Mouse (Mus musculus): ENCODE measurements around the gene Cdk5rap3. TPM values are rescaled to one million over a fixed set of nuclear protein-coding genes. Genes with fewer than 3 reads are reported as not detected.

Cdk5rap3 gene
- polyA plus RNA-seq, 1 experiment from 2014 or later: 102 TPM

- H3K9ac ChIP-seq: peak within 1 kb of the TSS; percentile 67
- H3K27me3 ChIP-seq: peaks cover 7% of the 10 kb centered on the region; the same call in 1 of the 2 replicates
- no peaks in the 10 kb centered on the region for H3K36me3 ChIP-seq (ENCODE audit: poor library complexity, severe bottlenecking)
- H3K9me3 ChIP-seq (replicated peaks): no peaks in the 10 kb centered on the region
- H3K4me2 ChIP-seq: peak within 1 kb of the TSS; percentile 95
- peaks cover 17% of the 10 kb centered on the region for H3K4me1 ChIP-seq
- ATAC-seq: peak; percentile 99
- H3K27ac ChIP-seq: no peak within 1 kb of the TSS
- H3K4me3 ChIP-seq: peak within 1 kb of the TSS; percentile 54
- 1% methylated on average over 29 of the region's 29 CpGs for WGBS
These were observed 27.5 kb upstream of the Cdk5rap3 start, which contains the start of gene Pnpo for GRCm38 (mm10) chr11:96943746-96944304. TSS of gene Pnpo (minus strand) at chr11:96943986.

GRCm38 (mm10) chr11:96941989-96942590 is 25.8 kb upstream of the Cdk5rap3 start:
- Histone ChIP-seq H3K27ac (no peak overlapping the region), H3K4me2 (no peak overlapping the region), H3K27me3 (peaks cover 7% of the 10 kb centered on the region; the same call in 1 of the 2 replicates), H3K36me3 (ENCODE audit: poor library complexity, severe bottlenecking) (no peaks in the 10 kb centered on the region), H3K4me1 (peaks cover 17% of the 10 kb centered on the region), H3K4me3 (no peak overlapping the region), H3K9me3 (replicated peaks) (no peaks in the 10 kb centered on the region), H3K9ac (no peak overlapping the region)
- no peak for ATAC-seq
- WGBS: 75% methylated on average over 6 of the region's 6 CpGs

- no peak overlapping the region for H3K4me2 ChIP-seq
- no peak overlapping the region for H3K4me3 ChIP-seq
- no peak overlapping the region for H3K27ac ChIP-seq
- H3K36me3 ChIP-seq (ENCODE audit: poor library complexity, severe bottlenecking): no peaks in the 10 kb centered on the region
- H3K9me3 ChIP-seq (replicated peaks): no peaks in the 10 kb centered on the region
- ATAC-seq: no peak
- peaks cover 17% of the 10 kb centered on the region for H3K4me1 ChIP-seq
- H3K9ac ChIP-seq: no peak overlapping the region
- WGBS: 77% methylated on average over 16 of the region's 16 CpGs
- peaks cover 7% of the 10 kb centered on the region; the same call in 1 of the 2 replicates for H3K27me3 ChIP-seq
These were observed 24.5 kb upstream of the Cdk5rap3 start for GRCm38 (mm10) chr11:96940578-96941465.

GRCm38 (mm10) chr11:96938426-96938800 is 22.1 kb upstream of the Cdk5rap3 start:
- Histone ChIP-seq H3K4me2 (no peak overlapping the region), H3K36me3 (ENCODE audit: poor library complexity, severe bottlenecking) (no peaks in the 10 kb centered on the region), H3K9me3 (replicated peaks) (no peaks in the 10 kb centered on the region), H3K9ac (no peak overlapping the region), H3K4me3 (no peak overlapping the region), H3K27ac (no peak overlapping the region), H3K27me3 (peaks cover 7% of the 10 kb centered on the region; the same call in 1 of the 2 replicates), H3K4me1 (peaks cover 3% of the 10 kb centered on the region)
- WGBS: 86% methylated on average over 6 of the region's 6 CpGs
- ATAC-seq: no peak

- H3K9ac ChIP-seq: no peak overlapping the region
- ATAC-seq: no peak
- H3K4me1 ChIP-seq: no peaks in the 10 kb centered on the region
- WGBS: 56% methylated on average over 10 of the region's 10 CpGs
- no peak overlapping the region for H3K4me3 ChIP-seq
- H3K9me3 ChIP-seq (replicated peaks): no peaks in the 10 kb centered on the region
- H3K27ac ChIP-seq: no peak overlapping the region
- H3K27me3 ChIP-seq: peaks cover 4% of the 10 kb centered on the region; the same call in 1 of the 2 replicates
- H3K4me2 ChIP-seq: no peak overlapping the region
- H3K36me3 ChIP-seq (ENCODE audit: poor library complexity, severe bottlenecking): no peaks in the 10 kb centered on the region
These were observed 21.5 kb upstream of the Cdk5rap3 start for GRCm38 (mm10) chr11:96937549-96938425.

GRCm38 (mm10) chr11:96935872-96936650 is 19.8 kb upstream of the Cdk5rap3 start:
- Histone ChIP-seq H3K9me3 (replicated peaks) (no peaks in the 10 kb centered on the region), H3K9ac (no peak overlapping the region), H3K27me3 (no peaks in the 10 kb centered on the region), H3K36me3 (ENCODE audit: poor library complexity, severe bottlenecking) (no peaks in the 10 kb centered on the region), H3K4me3 (no peak overlapping the region), H3K27ac (no peak overlapping the region), H3K4me1 (no peaks in the 10 kb centered on the region), H3K4me2 (no peak overlapping the region)
- 90% methylated on average over 9 of the region's 9 CpGs for WGBS
- no peak for ATAC-seq

GRCm38 (mm10) chr11:96934921-96935356 is 18.6 kb upstream of the Cdk5rap3 start:
- H3K27ac ChIP-seq: no peak overlapping the region
- H3K4me2 ChIP-seq: peak overlapping the region; percentile 32
- H3K36me3 ChIP-seq (ENCODE audit: poor library complexity, severe bottlenecking): no peaks in the 10 kb centered on the region
- H3K4me1 ChIP-seq: no peaks in the 10 kb centered on the region
- peaks cover 8% of the 10 kb centered on the region for H3K27me3 ChIP-seq
- H3K9me3 ChIP-seq (replicated peaks): no peaks in the 10 kb centered on the region
- H3K9ac ChIP-seq: no peak overlapping the region
- 24% methylated on average over 12 of the region's 12 CpGs for WGBS
- H3K4me3 ChIP-seq: no peak overlapping the region
- 0 out of 2 replicates have a peak, but pooled peaks have one; percentile 62 for ATAC-seq

- H3K27me3 ChIP-seq: peaks cover 20% of the 10 kb centered on the region
- H3K36me3 ChIP-seq (ENCODE audit: poor library complexity, severe bottlenecking): no peaks in the 10 kb centered on the region
- ATAC-seq: no peak
- H3K4me1 ChIP-seq: no peaks in the 10 kb centered on the region
- H3K4me3 ChIP-seq: no peak overlapping the region
- 93% methylated on average over 13 of the region's 13 CpGs for WGBS
- H3K9me3 ChIP-seq (replicated peaks): no peaks in the 10 kb centered on the region
- no peak overlapping the region for H3K9ac ChIP-seq
- no peak overlapping the region for H3K4me2 ChIP-seq
- H3K27ac ChIP-seq: no peak overlapping the region
These were observed 17.4 kb upstream of the Cdk5rap3 start for GRCm38 (mm10) chr11:96933562-96934276.

GRCm38 (mm10) chr11:96931327-96932062 is 15.2 kb upstream of the Cdk5rap3 start:
- WGBS: 72% methylated on average over 8 of the region's 8 CpGs
- H3K9me3 ChIP-seq (replicated peaks): no peaks in the 10 kb centered on the region
- no peak overlapping the region for H3K4me2 ChIP-seq
- no peak overlapping the region for H3K9ac ChIP-seq
- peaks cover 35% of the 10 kb centered on the region for H3K27me3 ChIP-seq
- no peak overlapping the region for H3K27ac ChIP-seq
- no peak for ATAC-seq
- H3K4me3 ChIP-seq: no peak overlapping the region
- H3K4me1 ChIP-seq: no peaks in the 10 kb centered on the region
- H3K36me3 ChIP-seq (ENCODE audit: poor library complexity, severe bottlenecking): no peaks in the 10 kb centered on the region

- WGBS: 70% methylated on average over 9 of the region's 9 CpGs
- Histone ChIP-seq H3K27ac (no peak overlapping the region), H3K4me1 (no peaks in the 10 kb centered on the region), H3K9ac (no peak overlapping the region), H3K4me3 (no peak overlapping the region), H3K9me3 (replicated peaks) (no peaks in the 10 kb centered on the region), H3K27me3 (peaks cover 35% of the 10 kb centered on the region), H3K36me3 (ENCODE audit: poor library complexity, severe bottlenecking) (no peaks in the 10 kb centered on the region), H3K4me2 (no peak overlapping the region)
- ATAC-seq: no peak
These were observed 13.6 kb upstream of the Cdk5rap3 start for GRCm38 (mm10) chr11:96929766-96930331.
